Mouse (Mus musculus) embryonic facial prominence, embryonic 10.5 days (tissue): ENCODE results near the gene Tex10. TPM values are rescaled to one million over a fixed set of nuclear protein-coding genes. Genes with fewer than 3 reads are reported as not detected.
"Not testable (repeated sequence)": the region's sequence is repeated elsewhere in the genome, so short reads cannot be mapped to it uniquely, and the experiment has no call there.

Experiments
- DNase-seq: peaks from one replicate; pipeline ENCODE4 v3.0.0-alpha.2; 2017; ENCODE audit warnings: low spot score
- H3K27ac ChIP-seq: fragments of 300-500 bp; sonication (generic); replicated peaks from 2 replicates; pipeline ENCODE4 v1.5.1; 2016; ENCODE audit warnings: mild to moderate bottlenecking
- H3K27me3 ChIP-seq: fragments of 300-500 bp; sonication (generic); replicated peaks from 2 replicates; pipeline ENCODE4 v1.6.1; 2016; ENCODE audit warnings: low read depth, mild to moderate bottlenecking; ENCODE audit not compliant: poor library complexity, severe bottlenecking
- H3K36me3 ChIP-seq: fragments of 300-500 bp; sonication (generic); replicated peaks from 2 replicates; pipeline ENCODE4 v1.6.1; 2016; ENCODE audit warnings: mild to moderate bottlenecking, moderate library complexity
- H3K4me1 ChIP-seq: fragments of 300-500 bp; sonication (generic); 2 replicates; pipeline ENCODE4 v1.6.1; 2016
- H3K4me3 ChIP-seq: fragments of 300-500 bp; sonication (generic); 2 replicates; pipeline ENCODE4 v1.5.1; 2016; ENCODE audit warnings: mild to moderate bottlenecking, moderate library complexity
- H3K9me3 ChIP-seq: fragments of 300-500 bp; sonication (generic); 2 replicates; pipeline ENCODE4 v1.6.1; 2016; ENCODE audit warnings: mild to moderate bottlenecking
- WGBS: fragments of 180-500 bp; shearing (Covaris S2); methylation state at CpG from one replicate; pipeline ENCODE4 v1.1.7; 2016; 5-methylcytosine and 5-hydroxymethylcytosine counted together
- polyA plus RNA-seq: library from polyadenylated mRNA; unstranded; fragments of >200 nt; fragmentation: Nextera tagmentation; extraction: Ambion mirVana; gene quantifications from 2 replicates; pipeline ENCODE4 v1.2.1, GENCODE M21; 2016

Gene Tex10
- polyA plus RNA-seq, 1 experiment from 2014 or later, result 79.0 TPM

- DNase-seq, result no peak
- peaks cover 87% of the 10 kb centered on the region for H3K36me3 ChIP-seq
- no peaks in the 10 kb centered on the region for H3K4me1 ChIP-seq
- H3K4me3 ChIP-seq, result no peak overlapping the region
- WGBS, result 93% methylated on average over 2 of the region's 2 CpGs
- H3K27ac ChIP-seq, result no peak overlapping the region
- no peaks in the 10 kb centered on the region for H3K9me3 ChIP-seq
- no peaks in the 10 kb centered on the region for H3K27me3 ChIP-seq
Measured at GRCm38 (mm10) chr4:48428054-48428453, 45.2 kb downstream of the Tex10 start.

- DNase-seq, result no peak
- H3K27ac ChIP-seq, result no peak overlapping the region
- no peaks in the 10 kb centered on the region for H3K4me1 ChIP-seq
- 93% methylated on average over 3 of the region's 3 CpGs for WGBS
- H3K4me3 ChIP-seq, result no peak overlapping the region
- H3K27me3 ChIP-seq, result no peaks in the 10 kb centered on the region
- peaks cover 87% of the 10 kb centered on the region for H3K36me3 ChIP-seq
- H3K9me3 ChIP-seq, result no peaks in the 10 kb centered on the region
Measured at GRCm38 (mm10) chr4:48427413-48427812, 45.8 kb downstream of the Tex10 start.

- no peaks in the 10 kb centered on the region for H3K27me3 ChIP-seq
- H3K4me3 ChIP-seq, result no peak overlapping the region
- WGBS, result 52% methylated on average over 2 of the region's 2 CpGs
- no peak for DNase-seq
- H3K36me3 ChIP-seq, result peaks cover 74% of the 10 kb centered on the region
- H3K27ac ChIP-seq, result no peak overlapping the region
- no peaks in the 10 kb centered on the region for H3K4me1 ChIP-seq
- H3K9me3 ChIP-seq, result no peaks in the 10 kb centered on the region
Measured at GRCm38 (mm10) chr4:48423738-48424137, 49.5 kb downstream of the Tex10 start.

GRCm38 (mm10) chr4:48422633-48423032 is 50.6 kb downstream of the Tex10 start:
- Histone ChIP-seq H3K36me3 (peaks cover 67% of the 10 kb centered on the region), H3K9me3 (no peaks in the 10 kb centered on the region), H3K27ac (no peak overlapping the region), H3K27me3 (no peaks in the 10 kb centered on the region), H3K4me1 (no peaks in the 10 kb centered on the region), H3K4me3 (no peak overlapping the region)
- WGBS, result 92% methylated on average over 1 of the region's 1 CpGs
- no peak for DNase-seq

- no peak overlapping the region for H3K27ac ChIP-seq
- H3K4me1 ChIP-seq, result no peaks in the 10 kb centered on the region
- H3K9me3 ChIP-seq, result no peaks in the 10 kb centered on the region
- WGBS, result 91% methylated on average over 8 of the region's 8 CpGs
- no peak overlapping the region for H3K4me3 ChIP-seq
- H3K27me3 ChIP-seq, result no peaks in the 10 kb centered on the region
- H3K36me3 ChIP-seq, result peaks cover 42% of the 10 kb centered on the region
- DNase-seq, result no peak
Measured at GRCm38 (mm10) chr4:48418831-48419468, 54.3 kb downstream of the Tex10 start.

GRCm38 (mm10) chr4:48415838-48416335 is 57.4 kb downstream of the Tex10 start:
- Histone ChIP-seq H3K4me1 (no peaks in the 10 kb centered on the region), H3K36me3 (peaks cover 15% of the 10 kb centered on the region), H3K27ac (no peak overlapping the region), H3K27me3 (no peaks in the 10 kb centered on the region), H3K4me3 (no peak overlapping the region), H3K9me3 (no peaks in the 10 kb centered on the region)
- WGBS, result 85% methylated on average over 10 of the region's 10 CpGs
- no peak for DNase-seq

GRCm38 (mm10) chr4:48413473-48413872 is 59.8 kb downstream of the Tex10 start:
- H3K36me3 ChIP-seq, result 0 out of 2 replicates have a peak, but pooled peaks cover 3% of the 10 kb centered on the region
- DNase-seq, result no peak
- H3K4me1 ChIP-seq, result no peaks in the 10 kb centered on the region
- WGBS, result 91% methylated on average over 8 of the region's 8 CpGs
- H3K9me3 ChIP-seq, result no peaks in the 10 kb centered on the region
- no peak overlapping the region for H3K4me3 ChIP-seq
- H3K27me3 ChIP-seq, result no peaks in the 10 kb centered on the region
- no peak overlapping the region for H3K27ac ChIP-seq

GRCm38 (mm10) chr4:48407350-48408039 is 65.8 kb downstream of the Tex10 start:
- H3K9me3 ChIP-seq, result no peaks in the 10 kb centered on the region
- H3K27me3 ChIP-seq, result no peaks in the 10 kb centered on the region
- peak overlapping the region; percentile 11; the same call in 1 of the 2 replicates for H3K4me3 ChIP-seq
- WGBS, result 45% methylated on average over 18 of the region's 18 CpGs
- H3K4me1 ChIP-seq, result 0 out of 2 replicates have a peak, but pooled peaks cover 2% of the 10 kb centered on the region
- peak; percentile 69 for DNase-seq
- no peaks in the 10 kb centered on the region for H3K36me3 ChIP-seq
- H3K27ac ChIP-seq, result no peak overlapping the region

- not testable (repeated sequence) for H3K4me3 ChIP-seq, H3K4me1 ChIP-seq, H3K27ac ChIP-seq, H3K27me3 ChIP-seq, H3K36me3 ChIP-seq, DNase-seq, H3K9me3 ChIP-seq
- WGBS, result 87% methylated on average over 10 of the region's 10 CpGs
Measured at GRCm38 (mm10) chr4:48405724-48406491, 67.4 kb downstream of the Tex10 start.

GRCm38 (mm10) chr4:48403066-48403640 is 70.1 kb downstream of the Tex10 start:
- peaks cover under 1% of the 10 kb centered on the region; the same call in 1 of the 2 replicates for H3K36me3 ChIP-seq
- no peak overlapping the region for H3K27ac ChIP-seq
- H3K9me3 ChIP-seq, result no peaks in the 10 kb centered on the region
- H3K4me1 ChIP-seq, result 0 out of 2 replicates have a peak, but pooled peaks cover 2% of the 10 kb centered on the region
- WGBS, result 88% methylated on average over 16 of the region's 16 CpGs
- DNase-seq, result no peak
- no peak overlapping the region for H3K4me3 ChIP-seq
- H3K27me3 ChIP-seq, result no peaks in the 10 kb centered on the region

- Histone ChIP-seq H3K9me3 (no peaks in the 10 kb centered on the region), H3K4me3 (no peak overlapping the region), H3K27ac (no peak overlapping the region), H3K36me3 (peaks cover 9% of the 10 kb centered on the region), H3K4me1 (no peaks in the 10 kb centered on the region), H3K27me3 (no peaks in the 10 kb centered on the region)
- DNase-seq, result no peak
- WGBS, result 94% methylated on average over 3 of the region's 3 CpGs
Measured at GRCm38 (mm10) chr4:48396949-48397348, 76.3 kb downstream of the Tex10 start.

- Histone ChIP-seq H3K9me3 (no peaks in the 10 kb centered on the region), H3K4me3 (no peak overlapping the region), H3K27me3 (no peaks in the 10 kb centered on the region), H3K36me3 (no peaks in the 10 kb centered on the region), H3K4me1 (no peaks in the 10 kb centered on the region), H3K27ac (no peak overlapping the region)
- WGBS, result 85% methylated on average over 5 of the region's 5 CpGs
- no peak for DNase-seq
Measured at GRCm38 (mm10) chr4:48382506-48382905, 90.8 kb downstream of the Tex10 start.
